In genomic region chr12:106474501-106475165, GRCm38 (mm10) we compare ENCODE assay signal across 8 mouse cellular contexts.
A peak's percentile ranks its signal among the peaks of the same experiment; 100 is the strongest.
DNase-seq lines count a peak whose midpoint lies in the region; ATAC-seq lines count a peak whose summit lies in the region.

No protein-coding gene starts in this region.

- 8% methylated on average over 24 of the region's 24 CpGs for WGBS in heart, embryonic 11.5 days (ENCODE audit: insufficient replicate concordance)
- WGBS in hindbrain, embryonic 14.5 days = 12% methylated on average over 24 of the region's 24 CpGs
- 19% methylated on average over 24 of the region's 24 CpGs for WGBS in neural tube, embryonic 12.5 days

- intact Hi-C loops in heart, postnatal 36 days (cut with DNase I) = no loop called here
- intact Hi-C loops in gastrocnemius, postnatal 36 days (cut with DNase I) = no loop called here

- no peak for DNase-seq in heart, postnatal 36 days
- DNase-seq in brain, adult 2 months (ENCODE audit: low read depth, low spot score) = peak; percentile 78
- DNase-seq in hindbrain, embryonic 14.5 days (ENCODE audit: low spot score) = peak; percentile 45
- DNase-seq in gastrocnemius, postnatal 36 days = no peak
- DNase-seq in adrenal gland, postnatal 4 days (ENCODE audit: low spot score in 2 of 2) = no peak

- ATAC-seq in heart, embryonic 11.5 days (replicated peaks; ENCODE audit: insufficient number of reproducible peaks, low FRiP score, low TSS enrichment) = no peak; the same call in 1 of the 2 replicates
- ATAC-seq in hindbrain, embryonic 14.5 days (ENCODE audit: low FRiP score) = no peak
- no peak for ATAC-seq in neural tube, embryonic 12.5 days (ENCODE audit: low FRiP score, low read depth)
- no peak for ATAC-seq in monocyte, adult 5-6 weeks (replicated peaks; ENCODE audit: insufficient number of reproducible peaks, low FRiP score, low TSS enrichment, poor library complexity, severe bottlenecking)

- H3K4me3 ChIP-seq in heart, embryonic 11.5 days (ENCODE audit: low read depth, low read length) = 0 out of 2 replicates have a peak overlapping the region, but pooled peaks have one; percentile 6
- no peak overlapping the region for H3K4me3 ChIP-seq in hindbrain, embryonic 14.5 days (replicated peaks; ENCODE audit: low read length)
- no peak overlapping the region for H3K4me3 ChIP-seq in neural tube, embryonic 12.5 days

- H3K27me3 ChIP-seq in heart, embryonic 11.5 days (ENCODE audit: control insufficient read depth, insufficient read depth, low read length) = peaks cover 33% of the 10 kb centered on the region
- H3K27me3 ChIP-seq in hindbrain, embryonic 14.5 days (ENCODE audit: control insufficient read depth, insufficient read depth, low read length) = no peaks in the 10 kb centered on the region
- no peaks in the 10 kb centered on the region for H3K27me3 ChIP-seq in neural tube, embryonic 12.5 days (replicated peaks)

- no peak overlapping the region for H3K9ac ChIP-seq in heart, embryonic 11.5 days (ENCODE audit: low read depth, low read length)
- peak overlapping the region; percentile 28 for H3K9ac ChIP-seq in hindbrain, embryonic 14.5 days
- no peak overlapping the region for H3K9ac ChIP-seq in neural tube, embryonic 12.5 days

- peak overlapping the region; percentile 48 for H3K4me2 ChIP-seq in heart, embryonic 11.5 days
- peak overlapping the region; percentile 45 for H3K4me2 ChIP-seq in hindbrain, embryonic 14.5 days (replicated peaks)
- H3K4me2 ChIP-seq in neural tube, embryonic 12.5 days (replicated peaks) = peak overlapping the region; percentile 40

- no peak overlapping the region for H3K27ac ChIP-seq in heart, embryonic 11.5 days (ENCODE audit: low read depth, low read length)
- no peak overlapping the region for H3K27ac ChIP-seq in hindbrain, embryonic 14.5 days
- H3K27ac ChIP-seq in neural tube, embryonic 12.5 days = no peak overlapping the region

- no peaks in the 10 kb centered on the region for H3K9me3 ChIP-seq in heart, embryonic 11.5 days (replicated peaks; ENCODE audit: control insufficient read depth, low read length)
- H3K9me3 ChIP-seq in hindbrain, embryonic 14.5 days (ENCODE audit: control insufficient read depth, low read length) = no peaks in the 10 kb centered on the region
- no peaks in the 10 kb centered on the region for H3K9me3 ChIP-seq in neural tube, embryonic 12.5 days

- peaks cover 5% of the 10 kb centered on the region; the same call in 1 of the 2 replicates for H3K4me1 ChIP-seq in heart, embryonic 11.5 days (ENCODE audit: control insufficient read depth, insufficient read depth, low read length)
- peaks cover 23% of the 10 kb centered on the region for H3K4me1 ChIP-seq in hindbrain, embryonic 14.5 days (replicated peaks; ENCODE audit: control insufficient read depth, insufficient read depth, low read length)
- peaks cover 28% of the 10 kb centered on the region for H3K4me1 ChIP-seq in neural tube, embryonic 12.5 days

- H3K36me3 ChIP-seq in heart, embryonic 11.5 days (ENCODE audit: control insufficient read depth, insufficient read depth, low read length) = no peaks in the 10 kb centered on the region
- no peaks in the 10 kb centered on the region for H3K36me3 ChIP-seq in hindbrain, embryonic 14.5 days (replicated peaks; ENCODE audit: control insufficient read depth, insufficient read depth)
- no peaks in the 10 kb centered on the region for H3K36me3 ChIP-seq in neural tube, embryonic 12.5 days

Comparison
In these comparisons a context has a peak if more than half of its experiments do, and no peak if none do; other contexts are left out.
1. DNase-seq: peak in brain, adult 2 months (single experiment) and hindbrain, embryonic 14.5 days (single experiment); none in heart, postnatal 36 days (0 of 2), gastrocnemius, postnatal 36 days (0 of 2) and adrenal gland, postnatal 4 days (0 of 2).
2. Peak in every context shown above with its lines, with median percentiles within 50 percentile points of each other: H3K4me2 ChIP-seq.